Mouse (Mus musculus) lung, postnatal 0 days (tissue): ENCODE measurements around the gene Zbtb9.
A peak's percentile ranks its signal among the peaks of the same experiment; 100 is the strongest.

Experiments
- CTCF ChIP-seq: IDR thresholded peaks from 2 replicates; pipeline ENCODE4 v1.5.1; 2016; ENCODE audit warnings: antibody characterized with exemption, mild to moderate bottlenecking
- EP300 ChIP-seq: IDR thresholded peaks from 2 replicates; pipeline ENCODE4 v1.6.1; 2016; ENCODE audit warnings: antibody characterized with exemption, mild to moderate bottlenecking, control low read depth

DNA sequence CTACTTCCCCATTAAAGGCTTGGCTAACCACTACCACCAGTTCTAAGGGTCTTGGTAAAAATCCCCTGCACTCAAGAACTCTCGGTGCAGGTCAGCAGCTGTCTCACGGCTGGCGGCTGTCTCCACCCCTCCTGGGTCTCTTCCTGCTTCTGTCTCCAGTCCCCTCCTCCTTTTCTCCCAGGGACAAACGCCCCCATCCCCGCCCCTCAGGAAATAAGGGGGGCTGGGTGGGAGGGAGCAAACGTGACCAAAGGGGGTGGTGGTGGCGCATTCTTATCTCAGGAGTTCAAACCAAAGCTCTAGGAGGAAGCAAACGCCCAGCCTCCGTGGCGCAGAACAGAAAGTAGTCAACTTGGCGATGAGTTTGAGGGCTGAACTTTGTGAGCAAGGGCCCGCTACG is 83.2 kb downstream of the Zbtb9 start:
- TF ChIP-seq CTCF (no peak), EP300 (peak; percentile 82)
